Mouse (Mus musculus) forebrain, embryonic 14.5 days (tissue): ENCODE measurements around the gene Ccnyl1. TPM values are rescaled to one million over a fixed set of nuclear protein-coding genes. Genes with fewer than 3 reads are reported as not detected.
A peak's percentile ranks its signal among the peaks of the same experiment; 100 is the strongest.
"Not testable (repeated sequence)": the region's sequence is repeated elsewhere in the genome, so short reads cannot be mapped to it uniquely, and the experiment has no call there.

Experiments
- ATAC-seq: fragments of 200-750 bp; cut with Nextera tagmentation; 2 replicates; pipeline ENCODE4 v1.8.0; 2017; ENCODE audit warnings: mild to moderate bottlenecking, moderate library complexity
- DNase-seq: peaks from one replicate; pipeline ENCODE4 v3.0.0-alpha.2; 2015; ENCODE audit warnings: low spot score
- H3K27ac ChIP-seq: fragments of 300-500 bp; sonication (generic); 2 replicates; pipeline ENCODE4 v1.5.1; 2014; ENCODE audit warnings: low read depth, mild to moderate bottlenecking, control low read depth, low read length, moderate library complexity
- H3K27me3 ChIP-seq: fragments of 300-500 bp; sonication (generic); replicated peaks from 2 replicates; pipeline ENCODE4 v1.6.1; 2014; ENCODE audit warnings: low read length, control low read depth, mixed read lengths; ENCODE audit not compliant: control insufficient read depth, insufficient read depth
- H3K36me3 ChIP-seq: fragments of 300-500 bp; sonication (generic); 2 replicates; pipeline ENCODE4 v1.6.1; 2014; ENCODE audit warnings: low read length, control low read depth; ENCODE audit not compliant: control insufficient read depth, insufficient read depth
- H3K4me1 ChIP-seq: fragments of 300-500 bp; sonication (generic); 2 replicates; pipeline ENCODE4 v1.6.1; 2014; ENCODE audit warnings: antibody characterized with exemption, low read length, control low read depth; ENCODE audit not compliant: control insufficient read depth, insufficient read depth
- H3K4me2 ChIP-seq: fragments of 300-500 bp; sonication (generic); 2 replicates; pipeline ENCODE4 v1.6.1; 2014; ENCODE audit warnings: mild to moderate bottlenecking, control low read depth, low read length
- H3K4me3 ChIP-seq: fragments of 300-500 bp; sonication (generic); 2 replicates; pipeline ENCODE4 v1.5.1; 2014; ENCODE audit warnings: low read depth, low read length, control low read depth
- H3K9ac ChIP-seq: fragments of 300-500 bp; sonication (generic); 2 replicates; pipeline ENCODE4 v1.6.1; 2014; ENCODE audit warnings: mild to moderate bottlenecking, low read length, control low read depth, moderate library complexity
- H3K9me3 ChIP-seq: fragments of 300-500 bp; sonication (generic); replicated peaks from 2 replicates; pipeline ENCODE4 v1.6.1; 2016; ENCODE audit warnings: low read length, control low read depth, mixed read lengths; ENCODE audit not compliant: control insufficient read depth
- whole genome bisulfite sequencing: fragments of 180-500 bp; shearing (Covaris S2); extraction: QIAGEN DNeasy Blood & Tissue Kit; methylation state at CpG from one replicate; pipeline ENCODE4 v1.1.7; 2014; 5-methylcytosine and 5-hydroxymethylcytosine counted together
- polyA plus RNA-seq: library from polyadenylated mRNA; unstranded; fragments of >200 nt; fragmentation: Nextera tagmentation; extraction: Ambion mirVana; gene quantifications from 2 replicates; pipeline ENCODE4 v1.2.1, GENCODE M21; 2014

The Ccnyl1 gene
- 6.6 and 6.9 TPM in 2 replicates for polyA plus RNA-seq

GRCm38 (mm10) chr1:64690213-64691013 is at the start of gene Ccnyl1:
Gene Ccnyl1 (plus strand): TSS chr1:64690455.
- under 1% methylated on average over 54 of the region's 71 CpGs for WGBS
- peak within 1 kb of the TSS; percentile 66 for H3K4me2 ChIP-seq
- peak within 1 kb of the TSS; percentile 85 for H3K4me3 ChIP-seq
- H3K4me1 ChIP-seq = peaks cover 9% of the 10 kb centered on the region; the same call in 1 of the 2 replicates
- ATAC-seq (peak; percentile 100), DNase-seq (peak; percentile 99)
- H3K27me3 ChIP-seq = no peaks in the 10 kb centered on the region
- no peaks in the 10 kb centered on the region for H3K36me3 ChIP-seq
- H3K9ac ChIP-seq = peak within 1 kb of the TSS; percentile 86
- H3K27ac ChIP-seq = peak within 1 kb of the TSS; percentile 74
- H3K9me3 ChIP-seq = no peaks in the 10 kb centered on the region

GRCm38 (mm10) chr1:64641069-64641468 is 49.2 kb upstream of the Ccnyl1 start:
- peak; percentile 65 for DNase-seq
- Histone ChIP-seq H3K4me2 (no peak overlapping the region), H3K9me3 (no peaks in the 10 kb centered on the region), H3K27me3 (no peaks in the 10 kb centered on the region), H3K4me1 (no peaks in the 10 kb centered on the region), H3K4me3 (no peak overlapping the region), H3K27ac (no peak overlapping the region), H3K9ac (no peak overlapping the region), H3K36me3 (no peaks in the 10 kb centered on the region)
- ATAC-seq = peak; percentile 73; the same call in 1 of the 2 replicates
- WGBS = 76% methylated on average over 6 of the region's 6 CpGs

GRCm38 (mm10) chr1:64642541-64642940 is 47.7 kb upstream of the Ccnyl1 start:
- not testable (repeated sequence) for H3K27me3 ChIP-seq, H3K27ac ChIP-seq, H3K4me1 ChIP-seq, H3K9ac ChIP-seq, ATAC-seq, H3K4me2 ChIP-seq, H3K9me3 ChIP-seq, H3K4me3 ChIP-seq, H3K36me3 ChIP-seq
- peak; percentile 53 for DNase-seq
- 74% methylated on average over 8 of the region's 8 CpGs for WGBS

GRCm38 (mm10) chr1:64644513-64644912 is 45.7 kb upstream of the Ccnyl1 start:
- Histone ChIP-seq H3K4me2 (no peak overlapping the region), H3K9me3 (no peaks in the 10 kb centered on the region), H3K27me3 (no peaks in the 10 kb centered on the region), H3K36me3 (no peaks in the 10 kb centered on the region), H3K9ac (no peak overlapping the region), H3K4me1 (no peaks in the 10 kb centered on the region), H3K27ac (no peak overlapping the region), H3K4me3 (no peak overlapping the region)
- DNase-seq = no peak
- ATAC-seq = no peak
- 91% methylated on average over 3 of the region's 3 CpGs for WGBS

GRCm38 (mm10) chr1:64649362-64650124 is 40.7 kb upstream of the Ccnyl1 start:
- 82% methylated on average over 11 of the region's 11 CpGs for WGBS
- no peak overlapping the region for H3K4me2 ChIP-seq

GRCm38 (mm10) chr1:64653701-64654100 is 36.6 kb upstream of the Ccnyl1 start:
- no peak overlapping the region for H3K4me2 ChIP-seq
- 95% methylated on average over 6 of the region's 6 CpGs for WGBS
- no peak for ATAC-seq

More at GRCm38 (mm10) chr1:64649362-64650124, 40.7 kb upstream of the Ccnyl1 start:
- H3K9ac ChIP-seq = no peak overlapping the region
- ATAC-seq (no peak), DNase-seq (no peak)
- H3K36me3 ChIP-seq = no peaks in the 10 kb centered on the region
- H3K4me1 ChIP-seq = no peaks in the 10 kb centered on the region
- no peak overlapping the region for H3K4me3 ChIP-seq
- H3K27me3 ChIP-seq = no peaks in the 10 kb centered on the region
- no peaks in the 10 kb centered on the region for H3K9me3 ChIP-seq
- no peak overlapping the region for H3K27ac ChIP-seq

GRCm38 (mm10) chr1:64655415-64655814 is 34.8 kb upstream of the Ccnyl1 start:
- peak; percentile 11 for DNase-seq
- WGBS = 3% methylated on average over 1 of the region's 1 CpGs
- Histone ChIP-seq H3K9me3 (no peaks in the 10 kb centered on the region), H3K4me1 (no peaks in the 10 kb centered on the region), H3K9ac (no peak overlapping the region), H3K4me3 (no peak overlapping the region), H3K27me3 (no peaks in the 10 kb centered on the region), H3K4me2 (no peak overlapping the region), H3K36me3 (no peaks in the 10 kb centered on the region), H3K27ac (no peak overlapping the region)
- ATAC-seq = no peak

More at GRCm38 (mm10) chr1:64653701-64654100, 36.6 kb upstream of the Ccnyl1 start:
- no peak overlapping the region for H3K9ac ChIP-seq
- no peaks in the 10 kb centered on the region for H3K9me3 ChIP-seq
- no peaks in the 10 kb centered on the region for H3K36me3 ChIP-seq
- no peak overlapping the region for H3K27ac ChIP-seq
- H3K4me1 ChIP-seq = no peaks in the 10 kb centered on the region
- no peaks in the 10 kb centered on the region for H3K27me3 ChIP-seq
- no peak for DNase-seq
- H3K4me3 ChIP-seq = no peak overlapping the region

GRCm38 (mm10) chr1:64656423-64657129 is 33.7 kb upstream of the Ccnyl1 start:
- no peaks in the 10 kb centered on the region for H3K36me3 ChIP-seq
- DNase-seq = no peak
- no peaks in the 10 kb centered on the region for H3K9me3 ChIP-seq
- no peak overlapping the region for H3K27ac ChIP-seq
- ATAC-seq = no peak
- H3K9ac ChIP-seq = no peak overlapping the region
- WGBS = 81% methylated on average over 3 of the region's 3 CpGs
- H3K4me2 ChIP-seq = no peak overlapping the region
- H3K4me1 ChIP-seq = no peaks in the 10 kb centered on the region
- no peaks in the 10 kb centered on the region for H3K27me3 ChIP-seq
- H3K4me3 ChIP-seq = no peak overlapping the region
